Mouse (Mus musculus): ENCODE results near the gene Pik3r1.

- TF ChIP-seq CTCF (IDR thresholded peaks at IDR 0.05; ENCODE audit: low read depth) (no peak), EP300 (IDR thresholded peaks at IDR 0.05; ENCODE audit: low read depth) (no peak)
These were observed 33.8 kb downstream of the Pik3r1 start for GRCm38 (mm10) chr13:101734227-101734626.

Measured in liver, postnatal 0 days (tissue).